Mouse (Mus musculus) cerebellum, adult 9-10 months (tissue): Measurements from ENCODE around the gene Tmem150c.

Experiments
- DNase-seq: peaks from one replicate; pipeline ENCODE4 v3.0.0; 2022

The Tmem150c gene

DNA sequence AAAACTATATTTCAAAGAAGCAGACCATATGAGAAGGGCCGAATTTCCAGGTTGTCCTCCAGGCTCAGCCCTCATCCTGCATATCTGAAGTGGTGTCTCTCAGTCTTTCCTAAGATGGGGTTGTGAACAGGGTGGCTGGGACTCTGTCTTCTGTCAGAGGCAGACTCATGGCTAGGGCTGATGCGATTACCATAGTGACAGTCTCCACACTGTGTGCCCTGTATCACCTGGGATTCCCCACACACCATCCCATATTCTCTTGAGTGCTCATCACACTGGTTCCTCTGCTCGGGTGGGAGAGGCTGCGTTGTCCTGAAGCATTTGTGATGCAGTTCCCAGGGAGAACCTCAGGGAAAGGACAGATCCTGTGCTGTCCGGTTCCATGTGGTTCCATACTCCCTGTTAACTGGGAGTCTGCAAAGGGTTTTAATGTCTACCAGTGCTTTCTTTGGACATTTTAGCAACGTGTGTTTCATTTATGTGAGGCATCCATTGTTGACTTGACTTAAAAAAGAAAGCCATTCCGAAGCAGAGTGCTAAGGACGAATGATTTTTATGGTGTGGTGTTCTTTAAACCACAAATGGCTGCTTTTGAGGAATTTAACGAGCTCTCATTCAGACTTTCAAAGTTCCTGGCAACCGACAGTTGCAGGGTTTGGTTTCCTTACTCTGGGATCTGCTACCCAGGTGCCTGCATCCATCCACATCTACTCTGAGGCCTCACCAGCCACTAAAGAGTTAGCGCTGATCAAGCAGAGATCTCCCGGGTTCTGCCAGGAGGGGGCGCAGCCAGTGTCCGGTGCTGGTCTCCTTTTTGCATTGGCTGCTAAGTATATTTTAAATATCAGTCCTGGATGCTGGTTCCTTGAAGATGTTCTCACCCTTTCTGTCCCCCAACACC is 7.2 kb upstream of the Tmem150c start:
- DNase-seq = peak; percentile 37

DNA sequence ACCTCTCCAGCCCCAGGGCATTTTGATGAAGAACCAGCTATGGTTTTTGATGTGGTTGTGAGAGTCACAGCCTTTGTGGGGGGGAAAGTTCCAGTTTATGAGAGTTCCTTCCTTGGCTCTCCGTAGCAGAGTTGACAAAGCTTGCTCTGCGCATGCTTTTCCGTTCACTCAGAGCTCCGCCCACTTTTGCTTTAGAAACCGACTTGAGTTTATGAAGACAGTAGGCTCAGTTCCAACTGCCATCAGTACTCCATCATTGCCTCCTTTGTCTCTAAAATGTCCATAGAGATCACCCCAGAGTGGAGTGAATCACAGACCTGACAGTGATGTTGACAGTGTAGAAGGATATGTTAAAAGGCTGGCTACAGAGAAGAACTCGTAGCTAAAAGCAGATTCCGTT is 3.8 kb upstream of the Tmem150c start:
- DNase-seq = no peak

DNA sequence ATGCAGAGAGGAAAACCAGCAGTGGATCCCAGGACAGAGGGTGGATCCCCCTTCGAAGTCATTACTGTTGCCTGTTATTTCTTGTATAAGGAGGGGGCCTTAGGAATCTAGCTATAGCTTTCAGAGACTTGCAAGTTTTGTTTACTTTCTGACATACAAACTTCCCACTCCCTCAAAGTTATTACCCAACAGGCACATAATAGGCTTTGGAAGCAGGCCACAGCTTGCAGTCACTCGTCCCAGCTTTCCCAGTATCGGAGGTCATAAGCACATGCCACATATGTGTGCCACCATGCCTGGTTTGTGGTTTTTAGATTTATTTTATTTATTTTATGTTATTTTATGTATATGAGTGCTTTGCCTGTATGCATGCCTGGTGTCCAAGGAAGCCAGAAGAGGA is 3.2 kb upstream of the Tmem150c start:
- no peak for DNase-seq

DNA sequence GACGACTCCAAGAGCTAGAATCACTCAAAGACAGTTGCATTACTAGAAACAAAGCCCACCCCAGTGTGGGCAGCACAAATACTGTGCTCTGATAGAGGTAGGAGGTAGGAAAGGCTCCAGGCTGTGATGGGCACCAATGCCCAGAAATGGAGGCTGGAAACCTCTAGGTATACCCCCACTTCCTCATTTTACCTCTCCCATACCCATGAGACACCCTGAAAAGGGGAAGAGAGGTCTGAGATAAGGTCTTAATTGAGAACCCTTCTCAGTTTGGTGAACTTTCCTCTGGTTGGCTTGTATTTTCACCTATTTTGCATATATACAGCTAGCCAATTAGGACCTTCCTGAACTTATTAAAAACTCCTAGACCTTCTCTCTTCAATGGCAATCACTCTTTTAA is 2.4 kb upstream of the Tmem150c start:
- no peak for DNase-seq

DNA sequence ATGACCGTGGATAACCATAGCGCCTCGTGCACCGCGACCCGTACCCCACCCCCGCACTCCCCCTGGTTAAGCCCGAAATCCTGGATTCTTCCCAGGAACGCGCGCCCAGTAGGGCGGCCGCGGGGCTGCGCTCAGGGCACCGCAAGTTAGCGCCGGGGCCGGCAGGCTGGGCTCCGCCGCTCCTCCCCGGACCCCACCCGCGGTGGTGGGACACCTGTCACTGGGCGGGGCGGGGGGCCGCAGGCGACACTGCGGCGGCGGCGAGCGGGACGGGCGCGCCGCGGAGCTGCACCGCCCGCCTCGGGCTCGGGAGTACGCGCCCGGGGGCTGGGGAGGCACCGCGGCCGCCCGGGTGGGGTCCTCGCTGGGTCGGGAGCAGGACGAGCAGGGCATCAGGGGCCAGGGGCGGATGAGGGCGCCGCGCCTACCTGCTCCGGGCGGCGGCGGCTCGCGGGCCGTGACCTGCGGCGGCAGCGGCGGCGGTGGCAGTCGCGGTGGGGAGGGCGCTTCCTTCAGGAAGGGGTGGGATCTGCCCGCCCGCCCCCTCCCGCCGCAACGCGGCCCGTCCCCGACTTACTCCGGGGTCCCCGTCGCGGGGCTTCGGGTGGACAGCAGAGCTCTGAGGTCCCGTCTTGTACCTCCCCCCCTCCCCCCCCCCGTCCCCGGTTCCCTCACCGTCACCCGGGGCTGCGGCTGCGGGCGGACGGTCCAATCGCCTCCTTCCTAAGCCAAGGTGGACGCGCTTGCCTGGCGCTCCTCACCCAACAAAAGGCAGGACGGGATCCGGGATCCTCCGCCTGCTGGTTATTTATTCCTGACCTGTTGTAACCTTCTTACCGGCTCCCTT is 594 bp downstream of the Tmem150c start:
- peak; percentile 74 for DNase-seq

DNA sequence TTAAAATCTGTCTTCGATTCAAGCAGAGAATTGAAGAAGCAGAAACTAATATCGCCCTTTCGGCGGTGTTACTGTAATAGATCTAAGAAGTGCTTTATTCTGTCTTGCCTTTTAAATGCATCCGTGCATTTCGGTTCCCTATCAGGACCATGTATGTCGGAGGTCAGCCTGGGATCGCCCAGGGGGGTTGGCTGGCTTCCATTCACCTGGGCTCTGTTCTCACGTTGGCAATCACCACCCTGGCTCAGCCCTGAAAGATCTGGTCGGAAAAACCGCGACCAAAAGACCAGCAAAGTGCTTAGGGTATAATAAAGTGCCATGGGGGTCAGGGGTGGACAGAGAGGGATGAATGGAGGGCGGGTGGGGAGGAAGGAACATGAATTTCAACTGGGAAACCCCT is 1.3 kb downstream of the Tmem150c start:
- peak; percentile 78 for DNase-seq

DNA sequence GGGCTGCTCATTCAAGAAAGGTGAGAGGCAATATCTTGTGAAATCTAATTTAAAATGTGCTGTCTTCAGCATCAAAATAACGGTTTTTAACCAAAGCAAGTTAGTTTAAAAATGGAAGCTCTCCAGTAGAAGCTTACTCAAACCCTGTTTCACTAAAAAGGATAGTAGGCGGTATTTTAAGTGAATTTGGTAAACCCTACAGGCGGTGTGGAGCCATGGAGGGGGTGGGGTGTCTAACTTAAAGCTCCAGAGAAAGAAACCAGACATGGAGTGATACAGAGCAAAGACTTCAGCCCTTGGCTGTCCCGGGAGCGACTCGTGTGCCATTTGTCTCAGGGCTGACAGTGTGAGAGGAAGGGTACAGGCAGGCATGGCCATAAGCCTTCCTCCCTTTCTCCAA is 4.0 kb downstream of the Tmem150c start:
- DNase-seq = no peak

DNA sequence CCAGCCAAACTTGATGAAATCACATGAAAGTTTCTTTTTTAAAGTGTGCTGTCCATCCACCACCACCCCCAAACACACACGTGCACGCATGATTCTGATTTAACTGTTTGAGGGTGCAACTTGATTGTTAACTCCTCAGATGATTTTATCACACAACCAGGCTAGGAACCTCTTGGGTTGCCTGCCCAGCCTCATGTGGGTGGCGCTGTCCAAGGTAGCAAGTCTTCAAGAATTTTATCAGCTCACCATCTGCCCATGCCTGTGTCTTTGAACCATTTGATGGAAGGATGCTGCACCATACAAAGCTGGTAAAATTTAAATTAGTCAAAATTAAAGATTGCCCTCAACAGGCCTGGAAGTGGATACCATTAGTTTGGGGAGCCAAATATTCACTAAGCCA is 9.6 kb downstream of the Tmem150c start:
- no peak for DNase-seq

DNA sequence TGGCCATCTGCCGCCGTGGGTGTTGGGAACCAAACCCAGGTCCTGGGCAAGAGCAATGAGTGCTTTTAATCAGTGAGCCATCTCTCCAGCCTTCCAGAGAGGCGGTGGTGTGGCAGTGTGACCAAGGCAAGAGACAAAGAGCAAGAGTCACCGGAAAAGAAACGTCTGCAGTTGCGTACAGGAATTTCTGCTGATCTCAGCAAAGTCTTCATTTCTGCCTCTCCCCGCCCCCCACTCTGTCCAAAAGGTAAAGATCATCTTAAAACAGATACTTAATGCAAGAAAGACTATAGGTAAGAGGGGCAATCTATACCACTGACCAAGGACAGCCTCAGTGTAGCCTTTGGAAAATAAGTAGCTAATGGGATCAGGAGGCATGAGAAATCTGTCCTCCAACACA is 14.8 kb downstream of the Tmem150c start:
- DNase-seq = no peak

DNA sequence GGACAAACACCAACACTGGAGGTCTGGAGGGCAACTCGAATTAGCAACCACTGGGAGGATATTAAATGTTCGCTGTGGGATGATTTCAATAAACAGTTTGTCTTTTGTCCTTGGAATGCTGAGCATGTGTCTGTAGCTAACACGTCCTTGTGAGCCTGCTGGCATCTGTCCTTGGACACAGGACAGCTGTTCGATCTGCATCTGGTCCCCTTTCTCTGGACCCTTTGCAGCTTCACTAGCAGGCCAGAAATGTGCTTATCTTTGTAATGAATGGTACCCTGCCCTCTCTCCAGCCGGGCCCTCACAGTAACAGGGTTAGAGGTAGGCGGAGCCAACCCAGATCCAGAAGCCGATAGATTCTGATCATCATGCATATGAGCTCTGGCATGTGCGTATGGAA is 32.3 kb downstream of the Tmem150c start:
- no peak for DNase-seq

DNA sequence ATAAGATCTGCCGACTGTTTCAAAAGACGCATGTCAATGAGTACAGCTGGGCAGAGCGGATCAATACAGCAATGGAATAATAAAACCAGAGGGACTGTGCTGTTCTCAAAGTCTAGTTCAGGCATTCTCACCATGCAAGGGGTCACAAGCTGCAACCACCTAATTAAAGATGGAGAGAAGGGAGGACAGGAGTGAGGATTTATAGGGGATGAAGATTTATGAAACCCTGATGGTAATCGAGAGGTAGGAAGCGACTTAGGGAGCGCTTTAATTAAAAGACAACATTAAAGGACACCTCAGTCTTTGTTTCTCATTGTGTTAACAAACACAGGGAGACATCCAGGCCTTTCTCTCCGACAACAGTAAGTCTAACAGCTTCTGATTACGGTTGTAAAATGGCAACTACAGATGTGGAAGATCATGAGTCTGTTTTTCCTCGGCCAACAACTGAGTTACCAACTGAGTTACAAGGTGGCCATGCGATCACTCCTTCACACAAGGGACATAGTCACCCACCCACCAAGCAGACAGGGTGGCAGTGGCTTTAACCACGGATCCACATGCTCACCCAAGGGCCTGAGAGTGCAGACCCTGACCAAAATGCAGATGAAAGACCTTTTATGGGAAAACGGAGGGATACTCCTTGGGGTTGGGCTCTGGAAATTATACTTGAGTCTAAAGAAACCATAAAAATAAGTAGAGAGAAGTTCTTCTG is 34.0 kb downstream of the Tmem150c start:
- DNase-seq = no peak

DNA sequence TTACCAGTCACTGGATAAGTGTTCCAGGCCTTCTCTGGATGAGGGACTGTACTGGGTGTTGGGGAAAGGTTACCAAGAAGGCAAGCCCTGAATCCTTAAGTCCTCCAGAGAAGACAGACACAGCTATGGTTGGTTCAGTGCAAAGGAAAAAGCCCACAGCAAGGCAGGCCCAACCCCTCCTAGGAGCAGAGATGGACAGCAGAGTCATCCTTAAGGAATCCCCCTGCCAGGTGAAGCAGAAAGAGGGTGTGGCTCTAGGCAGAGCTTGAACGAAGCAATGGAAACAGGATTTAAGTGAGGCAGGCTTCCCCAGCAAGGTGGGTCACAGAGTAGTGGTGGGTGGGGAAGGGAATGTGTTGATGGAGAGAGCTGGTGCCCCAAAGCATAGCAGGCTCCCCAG is 35.1 kb downstream of the Tmem150c start:
- DNase-seq = no peak

DNA sequence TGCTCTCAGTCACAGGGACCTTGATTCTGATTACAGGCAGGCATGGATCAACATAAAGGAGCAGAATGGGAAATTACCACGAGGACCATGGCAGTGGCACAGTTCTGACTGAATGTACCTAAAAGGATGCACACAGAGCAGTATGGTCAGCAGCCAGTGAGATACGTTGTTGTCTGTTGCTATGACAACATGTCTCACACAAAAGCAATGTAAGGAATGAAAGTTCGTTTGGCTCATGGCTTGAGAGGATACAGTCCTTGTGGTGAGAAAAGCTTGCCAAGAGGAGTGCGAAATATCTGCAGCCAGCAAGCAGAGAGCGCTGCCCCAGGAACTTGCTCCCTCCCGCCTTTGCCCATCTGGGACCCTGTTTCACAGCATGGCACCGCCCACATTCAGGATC is 36.3 kb downstream of the Tmem150c start:
- DNase-seq = no peak

DNA sequence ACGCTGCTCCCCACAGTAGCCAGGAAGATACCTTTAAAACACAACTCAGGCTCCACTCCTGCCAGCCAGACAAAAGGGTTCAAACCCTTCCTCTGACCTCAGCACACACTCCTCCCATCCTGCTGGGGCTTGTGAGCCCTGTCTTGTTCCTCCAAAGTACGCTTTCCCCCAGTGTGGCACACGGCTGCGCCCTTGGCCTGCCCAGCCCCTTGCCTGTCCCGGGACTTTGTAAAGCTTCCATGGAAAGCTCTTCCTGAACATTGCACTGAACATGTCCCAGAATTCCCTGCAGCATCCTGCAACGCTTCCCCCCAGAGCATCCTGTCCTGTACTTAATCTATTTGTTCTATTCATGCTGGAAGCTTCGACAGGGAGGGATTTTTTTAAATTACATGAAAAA is 38.4 kb downstream of the Tmem150c start:
- no peak for DNase-seq

DNA sequence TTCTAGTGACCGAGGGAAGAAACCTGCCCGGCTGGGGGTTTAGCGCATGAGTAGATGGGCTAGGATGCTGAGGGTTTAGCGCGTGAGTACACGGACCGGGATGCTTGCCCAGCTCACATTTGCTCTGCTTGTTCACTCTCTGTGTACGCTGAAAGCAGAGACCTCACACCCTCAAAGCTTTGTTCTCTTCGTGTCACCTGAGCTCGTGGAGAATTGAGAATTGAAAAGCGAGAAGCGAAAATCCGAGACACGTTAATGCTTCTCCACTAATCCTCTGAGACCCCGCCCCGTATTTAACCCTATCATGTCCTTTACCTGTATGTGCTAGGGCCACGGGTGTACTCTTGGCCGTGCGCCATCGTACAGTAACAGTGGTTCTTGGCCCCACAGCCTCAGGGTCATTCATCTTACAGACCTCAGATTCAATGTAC is 38.9 kb downstream of the Tmem150c start:
- DNase-seq = no peak

DNA sequence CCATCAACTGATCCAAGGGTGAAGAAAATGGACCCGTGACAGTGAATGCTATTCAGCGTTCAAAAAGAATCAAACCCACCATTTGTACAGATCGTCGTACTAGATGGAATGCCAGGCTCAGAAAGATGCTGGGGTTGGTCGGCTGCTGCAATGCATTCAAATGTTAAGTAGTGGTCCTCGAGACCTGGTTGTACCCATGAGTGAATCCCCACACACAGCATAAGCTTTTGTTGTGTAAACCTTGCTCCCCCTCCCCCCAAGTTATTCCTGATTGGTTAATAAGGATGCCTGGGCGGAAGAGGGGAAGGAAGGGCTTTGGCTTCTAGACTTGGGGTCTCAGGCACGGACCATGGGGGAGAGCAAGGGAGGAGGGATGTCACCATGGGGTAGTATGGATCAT is 40.3 kb downstream of the Tmem150c start:
- no peak for DNase-seq

DNA sequence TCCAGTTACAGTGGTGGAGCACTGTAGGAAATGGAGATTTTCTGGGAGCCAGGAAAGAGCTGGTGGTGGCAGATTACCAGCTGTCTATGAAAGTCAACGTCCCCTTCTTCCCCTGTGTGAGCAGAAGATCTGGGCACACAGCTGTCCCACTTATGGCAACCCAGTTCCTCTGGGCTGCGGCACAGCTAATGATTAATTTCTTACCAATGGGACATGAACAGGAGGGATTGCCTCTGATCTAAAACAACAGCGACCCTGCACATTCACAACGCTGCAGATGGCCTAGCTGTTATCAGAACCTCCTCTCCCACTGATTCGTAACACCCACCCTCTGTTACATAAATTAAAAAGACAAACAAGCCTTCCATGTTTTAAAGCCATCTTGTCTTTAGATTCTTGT is 46.2 kb downstream of the Tmem150c start:
- DNase-seq = no peak

DNA sequence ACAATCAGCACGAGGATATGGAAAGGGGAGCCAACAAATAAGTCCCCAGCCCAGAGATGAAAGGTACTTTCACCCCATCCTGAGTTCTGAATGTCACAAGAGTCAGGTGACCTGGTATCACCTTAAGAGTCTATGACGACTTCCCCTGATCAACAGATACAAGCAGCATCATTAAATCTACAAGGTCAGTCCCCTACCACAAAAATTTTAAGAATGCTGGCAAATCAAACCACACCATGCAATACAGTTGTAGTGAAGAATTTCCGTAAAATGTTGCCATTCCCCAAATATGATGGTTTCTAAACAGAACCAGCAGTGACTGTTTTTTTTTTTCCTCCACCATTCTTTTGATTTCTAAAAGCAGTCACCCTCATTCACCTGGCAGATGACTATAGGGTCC is 49.0 kb downstream of the Tmem150c start:
- no peak for DNase-seq

DNA sequence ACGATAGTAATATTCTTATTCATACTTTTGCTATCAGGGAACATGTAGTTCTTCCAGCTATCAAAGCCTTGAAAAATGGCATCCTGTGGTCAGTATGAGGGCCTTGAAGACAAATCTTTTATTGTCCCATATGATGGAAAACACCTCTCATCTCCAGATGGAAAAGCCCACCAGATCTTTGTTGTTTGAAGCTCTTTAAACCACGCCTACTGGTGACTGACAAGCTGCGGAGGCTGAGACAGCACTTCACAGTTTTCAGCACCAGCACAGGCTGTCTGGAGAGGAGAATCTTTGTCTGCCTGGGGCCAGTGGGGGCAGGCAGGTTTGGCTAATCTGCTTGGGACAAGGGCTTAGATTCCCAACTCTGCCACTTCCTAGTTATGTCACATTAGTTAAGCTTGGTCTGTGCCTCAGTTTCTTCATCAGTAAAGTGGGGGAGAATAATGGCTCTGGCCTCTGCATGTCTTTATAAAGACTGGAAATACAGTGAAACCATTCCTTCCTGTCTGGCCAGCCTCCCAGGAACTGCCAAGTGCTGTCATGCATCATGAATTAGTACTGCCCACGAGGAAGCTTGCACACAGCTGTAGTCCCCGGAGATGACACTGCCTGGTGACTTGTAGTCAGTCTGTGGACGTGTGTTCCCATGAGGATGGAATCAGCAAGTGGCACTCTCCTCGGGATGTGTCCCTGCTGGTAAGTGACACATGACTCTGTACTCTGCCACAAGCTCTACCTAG is 49.9 kb downstream of the Tmem150c start:
- DNase-seq = peak; percentile 33

DNA sequence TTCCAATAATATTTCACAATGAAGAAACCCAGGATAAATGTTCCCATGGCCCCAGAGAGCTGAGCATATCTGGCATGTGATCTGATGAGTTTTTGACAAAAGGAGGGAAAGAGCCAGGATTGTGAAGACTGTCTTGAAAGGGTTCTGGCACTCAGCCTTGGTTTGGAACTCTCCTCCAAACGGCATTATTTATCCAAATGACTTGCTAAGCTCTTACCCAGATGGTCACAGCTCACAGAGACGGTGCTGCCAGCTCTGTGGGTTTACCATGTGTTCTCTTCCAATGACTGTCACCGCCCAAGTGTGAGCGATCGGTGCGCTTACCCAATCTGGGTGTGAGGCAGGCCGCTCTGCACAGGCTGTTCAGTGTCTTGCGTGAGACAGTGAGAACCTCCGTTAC is 50.7 kb downstream of the Tmem150c start:
- peak; percentile 93 for DNase-seq

DNA sequence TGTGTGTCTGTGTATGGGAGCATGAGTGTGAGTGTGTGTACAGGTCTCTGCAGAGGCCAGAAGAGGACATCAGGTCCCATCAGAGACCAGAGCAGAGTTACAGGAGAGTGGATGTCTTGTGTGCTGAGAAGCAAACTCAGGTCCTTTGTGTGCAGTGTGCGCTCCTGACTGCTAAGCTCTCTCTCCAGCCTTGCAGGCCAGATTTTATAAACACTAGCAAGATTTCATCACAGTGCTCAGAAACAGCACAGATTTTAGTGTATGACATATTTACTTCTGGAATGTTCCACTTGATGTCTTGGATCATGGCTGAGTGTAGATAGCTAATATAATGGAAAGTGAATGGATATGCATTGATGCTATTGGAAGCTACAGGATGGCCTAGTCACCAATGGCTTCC is 57.2 kb downstream of the Tmem150c start:
- DNase-seq = no peak

DNA sequence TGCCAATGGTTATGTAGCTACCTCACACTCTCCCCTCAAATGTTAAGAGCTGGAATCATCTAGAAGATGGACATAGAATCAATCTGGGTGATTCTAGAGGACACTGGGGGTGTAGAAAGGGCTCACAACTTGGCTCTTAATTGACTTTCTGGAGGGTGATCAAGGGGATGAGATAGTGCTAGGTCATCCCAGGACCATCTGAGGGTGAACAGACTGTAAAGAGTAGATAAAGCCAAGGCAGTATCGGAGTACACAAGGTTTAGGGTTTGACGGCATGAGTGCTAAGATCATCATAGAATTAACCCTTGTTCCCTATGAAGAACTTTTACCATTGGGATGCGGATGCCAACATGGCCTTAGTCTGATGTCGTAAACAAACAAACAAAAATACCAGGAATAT is 61.6 kb downstream of the Tmem150c start:
- DNase-seq = no peak

DNA sequence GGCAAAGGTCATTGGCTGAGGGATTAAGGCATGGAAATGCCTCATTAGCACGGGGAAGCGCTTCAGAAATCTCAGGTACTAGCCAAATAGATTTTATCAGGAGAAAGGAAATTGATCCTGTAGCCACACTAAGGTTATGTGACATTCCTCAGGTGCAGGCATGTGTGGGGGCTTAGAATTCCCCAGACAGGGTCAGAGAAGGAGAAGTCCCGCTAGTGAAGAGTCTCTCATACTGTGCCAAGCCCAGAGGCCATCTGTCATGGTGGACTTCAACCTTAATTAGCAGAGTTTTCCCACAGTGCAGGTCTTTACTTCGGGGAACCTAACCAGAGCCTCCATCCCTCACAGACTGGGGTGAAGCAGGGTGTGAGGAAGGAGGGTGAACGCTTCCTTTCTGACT is 62.7 kb downstream of the Tmem150c start:
- no peak for DNase-seq
